Mouse (Mus musculus): ENCODE results near the gene Ccdc28b. TPM values are rescaled to one million over a fixed set of nuclear protein-coding genes. Genes with fewer than 3 reads are reported as not detected.

The Ccdc28b gene
- polyA plus RNA-seq, 1 experiment from 2014 or later = 41.4 TPM

- Histone ChIP-seq H3K9me3 (replicated peaks; ENCODE audit: control insufficient read depth, low read length) (no peaks in the 10 kb centered on the region), H3K4me2 (no peak overlapping the region), H3K36me3 (ENCODE audit: control insufficient read depth, insufficient read depth, low read length) (no peaks in the 10 kb centered on the region), H3K27ac (ENCODE audit: low read depth, low read length) (no peak overlapping the region), H3K4me1 (ENCODE audit: control insufficient read depth, insufficient read depth, low read length) (peaks cover 6% of the 10 kb centered on the region; the same call in 1 of the 2 replicates), H3K4me3 (ENCODE audit: low read depth, low read length) (no peak overlapping the region), H3K9ac (ENCODE audit: low read depth, low read length) (no peak overlapping the region), H3K27me3 (ENCODE audit: control insufficient read depth, insufficient read depth, low read length) (no peaks in the 10 kb centered on the region)
- no peak for ATAC-seq (replicated peaks; ENCODE audit: insufficient number of reproducible peaks, low FRiP score, low TSS enrichment)
- WGBS (ENCODE audit: insufficient replicate concordance) = 98% methylated on average over 4 of the region's 4 CpGs
These were observed 50.7 kb downstream of the Ccdc28b start for GRCm38 (mm10) chr4:129573093-129573370.

- H3K4me1 ChIP-seq (ENCODE audit: control insufficient read depth, insufficient read depth, low read length) = peaks cover 6% of the 10 kb centered on the region; the same call in 1 of the 2 replicates
- no peak overlapping the region for H3K9ac ChIP-seq (ENCODE audit: low read depth, low read length)
- no peak overlapping the region for H3K4me2 ChIP-seq
- no peak for ATAC-seq (replicated peaks; ENCODE audit: insufficient number of reproducible peaks, low FRiP score, low TSS enrichment)
- no peak overlapping the region for H3K4me3 ChIP-seq (ENCODE audit: low read depth, low read length)
- no peaks in the 10 kb centered on the region for H3K36me3 ChIP-seq (ENCODE audit: control insufficient read depth, insufficient read depth, low read length)
- peak overlapping the region; percentile 0; the same call in 1 of the 2 replicates for H3K27ac ChIP-seq (ENCODE audit: low read depth, low read length)
- 63% methylated on average over 13 of the region's 13 CpGs for WGBS (ENCODE audit: insufficient replicate concordance)
- no peaks in the 10 kb centered on the region for H3K27me3 ChIP-seq (ENCODE audit: control insufficient read depth, insufficient read depth, low read length)
- H3K9me3 ChIP-seq (replicated peaks; ENCODE audit: control insufficient read depth, low read length) = no peaks in the 10 kb centered on the region
These were observed 51.3 kb downstream of the Ccdc28b start for GRCm38 (mm10) chr4:129572236-129573092.

- Histone ChIP-seq H3K9me3 (replicated peaks; ENCODE audit: control insufficient read depth, low read length) (no peaks in the 10 kb centered on the region), H3K36me3 (ENCODE audit: control insufficient read depth, insufficient read depth, low read length) (no peaks in the 10 kb centered on the region), H3K4me1 (ENCODE audit: control insufficient read depth, insufficient read depth, low read length) (peaks cover 6% of the 10 kb centered on the region; the same call in 1 of the 2 replicates), H3K9ac (ENCODE audit: low read depth, low read length) (no peak overlapping the region), H3K27me3 (ENCODE audit: control insufficient read depth, insufficient read depth, low read length) (no peaks in the 10 kb centered on the region), H3K27ac (ENCODE audit: low read depth, low read length) (no peak overlapping the region), H3K4me2 (no peak overlapping the region), H3K4me3 (ENCODE audit: low read depth, low read length) (no peak overlapping the region)
- no peak for ATAC-seq (replicated peaks; ENCODE audit: insufficient number of reproducible peaks, low FRiP score, low TSS enrichment)
- 68% methylated on average over 8 of the region's 8 CpGs for WGBS (ENCODE audit: insufficient replicate concordance)
These were observed 52.1 kb downstream of the Ccdc28b start for GRCm38 (mm10) chr4:129571551-129572084.

GRCm38 (mm10) chr4:129570028-129570427 lies 53.7 kb downstream of the Ccdc28b start:
- H3K9me3 ChIP-seq (replicated peaks; ENCODE audit: control insufficient read depth, low read length) = no peaks in the 10 kb centered on the region
- no peak overlapping the region for H3K9ac ChIP-seq (ENCODE audit: low read depth, low read length)
- ATAC-seq (replicated peaks; ENCODE audit: insufficient number of reproducible peaks, low FRiP score, low TSS enrichment) = no peak
- 81% methylated on average over 6 of the region's 6 CpGs for WGBS (ENCODE audit: insufficient replicate concordance)
- peaks cover 1% of the 10 kb centered on the region; the same call in 1 of the 2 replicates for H3K4me1 ChIP-seq (ENCODE audit: control insufficient read depth, insufficient read depth, low read length)
- H3K4me3 ChIP-seq (ENCODE audit: low read depth, low read length) = no peak overlapping the region
- H3K36me3 ChIP-seq (ENCODE audit: control insufficient read depth, insufficient read depth, low read length) = no peaks in the 10 kb centered on the region
- H3K27ac ChIP-seq (ENCODE audit: low read depth, low read length) = no peak overlapping the region
- H3K4me2 ChIP-seq = no peak overlapping the region
- no peaks in the 10 kb centered on the region for H3K27me3 ChIP-seq (ENCODE audit: control insufficient read depth, insufficient read depth, low read length)

Other genes starting within 250 kb of the Ccdc28b start
- 7.7 and 7.9 TPM in 2 replicates for gene Zbtb8a, start 245.8 kb downstream of the Ccdc28b start, polyA plus RNA-seq (2014; fragmentation: Nextera tagmentation; extraction: Ambion mirVana)
- gene Zbtb8b, start 183.1 kb downstream of the Ccdc28b start, polyA plus RNA-seq (2014; fragmentation: Nextera tagmentation; extraction: Ambion mirVana) = 5.5 and 5.8 TPM in 2 replicates
- 24.1 and 24.6 TPM in 2 replicates for gene Bsdc1, start 162.4 kb downstream of the Ccdc28b start, polyA plus RNA-seq (2014; fragmentation: Nextera tagmentation; extraction: Ambion mirVana)
- not detected in 2 replicates for gene Tssk3, start 132.9 kb downstream of the Ccdc28b start, polyA plus RNA-seq (2014; fragmentation: Nextera tagmentation; extraction: Ambion mirVana)
- gene Fam229a, start 132.8 kb downstream of the Ccdc28b start, polyA plus RNA-seq (2014; fragmentation: Nextera tagmentation; extraction: Ambion mirVana) = not detected in 2 replicates
- gene Marcksl1, start 110.4 kb downstream of the Ccdc28b start, polyA plus RNA-seq (2014; fragmentation: Nextera tagmentation; extraction: Ambion mirVana) = 506 and 517 TPM in 2 replicates
- 154 and 175 TPM in 2 replicates for gene Hdac1, start 81.2 kb downstream of the Ccdc28b start, polyA plus RNA-seq (2014; fragmentation: Nextera tagmentation; extraction: Ambion mirVana)
- 3.6 and 4.6 TPM in 2 replicates for gene Lck, start 50.3 kb downstream of the Ccdc28b start, polyA plus RNA-seq (2014; fragmentation: Nextera tagmentation; extraction: Ambion mirVana)
- 3.6 TPM in 2 replicates for gene Fam167b, start 45.4 kb downstream of the Ccdc28b start, polyA plus RNA-seq (2014; fragmentation: Nextera tagmentation; extraction: Ambion mirVana)
- 194 and 200 TPM in 2 replicates for gene Eif3i, start 23.3 kb downstream of the Ccdc28b start, polyA plus RNA-seq (2014; fragmentation: Nextera tagmentation; extraction: Ambion mirVana)
- gene Tmem234, start 23.3 kb downstream of the Ccdc28b start, polyA plus RNA-seq (2014; fragmentation: Nextera tagmentation; extraction: Ambion mirVana) = 170 and 177 TPM in 2 replicates
- gene Dcdc2b, start 9.7 kb downstream of the Ccdc28b start, polyA plus RNA-seq (2014; fragmentation: Nextera tagmentation; extraction: Ambion mirVana) = 1.1 and 2.7 TPM in 2 replicates
- gene Iqcc, start 4.8 kb downstream of the Ccdc28b start, polyA plus RNA-seq (2014; fragmentation: Nextera tagmentation; extraction: Ambion mirVana) = 23.3 and 24.5 TPM in 2 replicates
- gene Txlna, start 17.1 kb upstream of the Ccdc28b start, polyA plus RNA-seq (2014; fragmentation: Nextera tagmentation; extraction: Ambion mirVana) = 58.3 and 60.2 TPM in 2 replicates
- 13.3 and 14.6 TPM in 2 replicates for gene Kpna6, start 48.8 kb upstream of the Ccdc28b start, polyA plus RNA-seq (2014; fragmentation: Nextera tagmentation; extraction: Ambion mirVana)
- 12.3 and 16.1 TPM in 2 replicates for gene Tmem39b, start 72.9 kb upstream of the Ccdc28b start, polyA plus RNA-seq (2014; fragmentation: Nextera tagmentation; extraction: Ambion mirVana)
- 73.0 and 83.1 TPM in 2 replicates for gene Khdrbs1, start 118.4 kb upstream of the Ccdc28b start, polyA plus RNA-seq (2014; fragmentation: Nextera tagmentation; extraction: Ambion mirVana)
- gene Ptp4a2, start 187.3 kb upstream of the Ccdc28b start, polyA plus RNA-seq (2014; fragmentation: Nextera tagmentation; extraction: Ambion mirVana) = 329 and 345 TPM in 2 replicates

Measured in heart, embryonic 11.5 days (tissue).